Mouse (Mus musculus) left cerebral cortex, postnatal 14 days (tissue): ENCODE data around the gene Ttbk2. TPM values are rescaled to one million over a fixed set of nuclear protein-coding genes. Genes with fewer than 3 reads are reported as not detected.
A peak's percentile ranks its signal among the peaks of the same experiment; 100 is the strongest.

ENCODE experiments used
- DNase-seq, 2 experiments: peaks; one replicate each; pipeline ENCODE4 v3.0.0; 2021 to 2022; ENCODE audit warnings: low spot score in 2 of 2, mixed read lengths in 1 of 2
- intact Hi-C: fragments of 180-260 bp; cut with DNase I; formaldehyde crosslinking; loops from one replicate; pipeline ENCODE4 v1.15.1; 2025
- total RNA-seq, 2 experiments: library from RNA; stranded (reverse); gene quantifications; 2 replicates each; pipeline ENCODE4 v1.2.3; 2021

The Ttbk2 gene
- total RNA-seq, 2 experiments from 2014 or later, result 67.2 to 70.6 TPM

GRCm38 (mm10) chr2:120770265-120770935 lies 80.0 kb downstream of the Ttbk2 start:
- DNase-seq, result peak; percentile 16 to 30
- intact Hi-C loops, result no loop called here

- intact Hi-C loops, result no loop called here
Observed at GRCm38 (mm10) chr2:120761922-120762321, 88.5 kb downstream of the Ttbk2 start.

GRCm38 (mm10) chr2:120748041-120748440 lies 102.4 kb downstream of the Ttbk2 start:
- intact Hi-C loops, result no loop called here
- DNase-seq, result no peak

More at GRCm38 (mm10) chr2:120761922-120762321, 88.5 kb downstream of the Ttbk2 start:
- DNase-seq, result no peak

- no peak for DNase-seq
- intact Hi-C loops, result no loop called here
Observed at GRCm38 (mm10) chr2:120745496-120745895, 104.9 kb downstream of the Ttbk2 start.

- DNase-seq, result no peak
- intact Hi-C loops, result loop anchor here (2.0 kb wide), 1 partner anchor 139 kb away; no protein-coding TSS in a partner anchor
Observed at GRCm38 (mm10) chr2:120731877-120732530, 118.4 kb downstream of the Ttbk2 start.

GRCm38 (mm10) chr2:120731167-120731862 lies 119.1 kb downstream of the Ttbk2 start:
- peak; percentile 85 to 91 for DNase-seq
- intact Hi-C loops, result loop anchor here (2.0 kb wide), 1 partner anchor 139 kb away; no protein-coding TSS in a partner anchor

- peak; percentile 14 to 19 for DNase-seq
- intact Hi-C loops, result loop anchor here (2.0 kb wide), 1 partner anchor 140 kb away; no protein-coding TSS in a partner anchor
Observed at GRCm38 (mm10) chr2:120730639-120731166, 119.7 kb downstream of the Ttbk2 start.

GRCm38 (mm10) chr2:120729775-120730585 lies 120.4 kb downstream of the Ttbk2 start:
- intact Hi-C loops, result loop anchor here (2.0 kb wide), 1 partner anchor 141 kb away; no protein-coding TSS in a partner anchor
- DNase-seq, result peak in 1 of 2 experiments; percentile 16

- no peak for DNase-seq
- intact Hi-C loops, result no loop called here
Observed at GRCm38 (mm10) chr2:120724176-120724575, 126.2 kb downstream of the Ttbk2 start.

- no peak for DNase-seq
- intact Hi-C loops, result no loop called here
Observed at GRCm38 (mm10) chr2:120723621-120724020, 126.8 kb downstream of the Ttbk2 start.

- DNase-seq, result no peak
- intact Hi-C loops, result no loop called here
Observed at GRCm38 (mm10) chr2:120722491-120722890, 127.9 kb downstream of the Ttbk2 start.

- intact Hi-C loops, result no loop called here
- no peak for DNase-seq
Observed at GRCm38 (mm10) chr2:120721911-120722310, 128.5 kb downstream of the Ttbk2 start.

- intact Hi-C loops, result no loop called here
- no peak for DNase-seq
Observed at GRCm38 (mm10) chr2:120720821-120721220, 129.6 kb downstream of the Ttbk2 start.

- DNase-seq, result no peak
- intact Hi-C loops, result no loop called here
Observed at GRCm38 (mm10) chr2:120718496-120718895, 131.9 kb downstream of the Ttbk2 start.

- intact Hi-C loops, result no loop called here
- DNase-seq, result no peak
Observed at GRCm38 (mm10) chr2:120713441-120713840, 137.0 kb downstream of the Ttbk2 start.

- DNase-seq, result no peak
- intact Hi-C loops, result no loop called here
Observed at GRCm38 (mm10) chr2:120710948-120711347, 139.5 kb downstream of the Ttbk2 start.

GRCm38 (mm10) chr2:120710154-120710553 lies 140.2 kb downstream of the Ttbk2 start:
- intact Hi-C loops, result no loop called here

GRCm38 (mm10) chr2:120707041-120707440 lies 143.4 kb downstream of the Ttbk2 start:
- no peak for DNase-seq
- intact Hi-C loops, result no loop called here

More at GRCm38 (mm10) chr2:120710154-120710553, 140.2 kb downstream of the Ttbk2 start:
- no peak for DNase-seq

- intact Hi-C loops, result no loop called here
- no peak for DNase-seq
Observed at GRCm38 (mm10) chr2:120702675-120703074, 147.7 kb downstream of the Ttbk2 start.
